Mouse (Mus musculus): ENCODE results near the gene Ube2i. TPM values are rescaled to one million over a fixed set of nuclear protein-coding genes. Genes with fewer than 3 reads are reported as not detected.

Gene Ube2i
- 275 and 315 TPM in 2 replicates for polyA plus RNA-seq (2015; fragmentation: Nextera tagmentation; extraction: Ambion mirVana)

DNA sequence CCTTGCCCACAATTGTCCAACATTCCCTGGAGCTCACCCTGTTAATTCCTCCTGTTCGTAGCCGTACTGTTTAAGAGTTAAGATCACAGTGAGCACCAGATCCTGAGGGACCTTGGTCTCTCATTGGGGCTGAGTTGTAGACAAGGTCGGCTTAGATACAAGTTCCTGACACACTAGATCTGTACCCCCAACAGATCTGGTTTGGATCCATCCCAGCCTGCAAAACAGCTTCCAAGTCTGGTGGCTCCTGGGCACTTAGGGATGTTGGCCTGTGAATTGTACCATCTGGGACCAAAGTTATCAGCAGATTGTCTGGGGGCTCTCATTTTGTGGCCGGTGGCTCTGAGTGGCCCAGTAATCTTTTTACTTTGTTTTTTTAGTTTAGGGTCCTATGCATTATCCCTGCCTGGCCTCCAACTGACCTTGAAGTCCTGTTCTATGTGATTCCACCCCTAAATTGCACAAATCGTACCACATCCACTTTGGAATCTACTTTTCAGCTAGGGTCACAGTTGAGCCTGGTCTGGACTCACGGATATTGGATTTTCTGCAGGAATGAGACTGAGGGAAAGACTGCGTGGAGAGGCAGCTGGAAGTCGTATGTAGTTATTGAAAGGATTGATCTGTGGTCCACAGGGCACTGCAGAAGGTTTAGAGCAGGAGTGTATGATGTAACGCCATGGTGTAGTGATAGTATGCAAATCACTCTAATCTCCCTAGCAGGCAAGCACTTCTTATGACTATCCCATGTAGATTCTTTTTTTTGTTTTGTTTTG, at the start of gene Ube2i:
Gene Ube2i (minus strand): TSS at position 52 of the 776 bp plus-strand sequence.

DNA sequence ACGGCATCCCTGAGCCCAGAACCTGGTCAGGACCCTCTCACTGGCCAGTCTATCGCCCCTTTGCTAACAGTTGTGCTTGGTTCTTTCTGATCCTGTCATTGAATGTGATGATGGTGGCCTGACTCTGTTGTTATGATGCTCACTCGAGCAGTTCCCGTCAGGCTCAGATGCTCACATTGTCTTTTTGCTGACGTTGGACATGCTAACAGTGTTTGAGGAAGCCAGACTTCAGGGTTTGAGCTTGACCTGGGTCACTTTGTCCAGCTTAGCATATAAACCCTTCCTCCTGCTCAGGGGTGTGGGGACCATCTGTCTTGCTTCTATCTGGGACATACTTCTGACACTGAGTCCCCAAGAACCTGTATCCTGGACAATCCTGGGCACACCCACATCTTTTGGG, 43.9 kb upstream of the Ube2i start, which contains the start of gene Prss29:
Gene Prss29 (plus strand): TSS at position 301 of the 400 bp plus-strand sequence.

GRCm38 (mm10) chr17:25308346-25308745, 33.9 kb upstream of the Ube2i start, which contains the start of gene Prss28:
TSS of gene Prss28 (plus strand) at chr17:25308646.

DNA sequence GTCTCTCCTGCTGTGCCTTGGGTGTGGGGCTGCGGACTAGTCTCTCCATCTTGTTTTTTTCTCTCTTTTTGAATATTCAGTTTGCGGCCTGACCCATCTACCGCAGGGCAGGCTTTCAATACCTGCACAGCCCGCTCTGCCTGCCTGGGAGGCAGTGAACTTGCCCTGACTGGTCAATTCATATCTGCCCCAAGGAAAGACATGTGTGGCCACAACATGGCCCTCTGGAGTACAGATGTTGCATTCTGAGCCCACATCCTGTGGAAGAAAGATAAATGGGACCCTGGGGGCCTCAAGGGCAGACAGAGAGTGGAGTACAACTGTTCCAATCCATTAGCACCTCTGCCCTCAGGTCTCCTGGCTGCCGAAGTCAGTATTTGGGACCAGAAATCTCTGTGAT, 23.7 kb upstream of the Ube2i start, which contains the start of gene Prss34:
Gene Prss34 (plus strand): TSS at position 301 of the 400 bp plus-strand sequence.

DNA sequence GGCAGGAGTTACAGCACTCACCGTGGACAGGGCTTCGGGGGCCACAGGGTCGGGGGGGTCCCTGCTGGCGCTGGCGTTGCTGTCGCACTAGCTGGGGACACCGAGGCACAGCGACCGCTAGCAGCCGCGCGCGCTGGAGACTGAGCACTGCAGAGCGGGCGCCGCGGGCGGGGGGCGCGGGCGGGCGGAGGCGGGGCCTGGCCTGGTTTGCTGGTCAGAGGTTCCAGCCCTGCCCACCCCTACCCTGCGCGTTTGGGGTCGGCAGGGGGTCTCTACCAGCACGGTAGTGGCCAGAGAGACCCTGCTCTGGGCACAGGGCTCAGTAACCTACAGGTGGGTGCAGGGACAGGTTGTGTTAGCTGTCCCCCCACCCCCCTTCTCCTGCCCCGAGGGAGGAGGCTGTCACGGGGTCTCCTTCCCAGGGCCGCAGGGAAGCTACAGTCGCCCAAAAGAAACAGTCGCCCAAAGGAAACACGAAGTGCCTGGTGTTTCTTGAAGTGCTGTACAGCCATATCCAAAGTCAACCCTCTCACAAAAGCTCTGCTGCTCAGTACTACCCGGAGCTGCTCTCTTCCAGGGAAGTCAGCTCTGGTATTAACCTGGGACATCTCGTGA, 18.2 kb downstream of the Ube2i start, which contains the start of gene Baiap3:
Gene Baiap3 (minus strand): TSS at position 225 of the 615 bp plus-strand sequence.

DNA sequence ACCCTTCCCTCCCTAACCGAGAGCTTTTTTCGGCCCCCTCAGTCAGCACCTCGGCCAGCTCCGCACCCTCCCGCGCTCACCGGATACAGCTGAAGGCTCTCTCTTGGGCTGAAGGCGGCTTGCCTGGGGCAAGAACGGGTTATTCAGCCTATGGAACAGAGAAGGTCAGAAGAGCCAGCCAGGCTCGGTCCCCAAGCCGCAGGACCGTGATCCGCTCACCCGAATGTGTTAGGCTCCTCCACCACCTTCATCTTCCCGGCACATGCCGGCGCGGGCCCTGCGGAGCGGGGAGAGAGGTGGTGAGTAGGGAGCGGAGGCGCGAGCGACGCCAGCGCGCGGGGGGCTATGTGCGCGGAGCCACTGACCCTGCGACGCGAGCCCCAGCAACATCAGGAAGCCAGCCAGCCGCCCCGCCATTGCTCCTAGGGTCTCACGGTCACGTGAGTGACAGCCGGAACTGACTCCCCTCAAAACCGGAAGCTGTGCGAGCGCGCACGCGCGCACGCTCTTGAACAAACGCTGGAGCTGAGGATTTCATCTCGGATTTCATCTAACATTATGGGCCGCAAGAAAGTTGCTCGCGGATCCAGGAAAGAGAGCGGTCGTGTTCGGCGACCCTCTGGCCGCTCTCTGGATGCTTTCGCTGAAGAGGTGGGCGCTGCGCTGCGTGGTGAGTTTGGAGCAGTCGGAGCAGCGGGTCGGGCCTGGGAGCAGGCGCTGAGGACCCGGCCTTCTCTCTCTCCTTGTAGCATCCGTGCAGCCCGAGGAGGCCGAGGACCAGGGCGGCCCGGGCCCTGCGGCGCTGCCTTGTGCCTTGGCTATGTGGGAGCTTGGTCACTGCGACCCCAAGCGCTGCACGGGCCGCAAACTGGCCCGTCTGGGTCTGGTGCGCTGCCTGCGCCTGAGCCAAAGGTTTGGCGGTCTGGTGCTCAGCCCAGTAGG, 34.5 kb downstream of the Ube2i start, which contains the start of the genes Gnptg and Tsr3:
Gene Gnptg (minus strand): TSS at position 430 of the 942 bp plus-strand sequence.
Gene Tsr3 (plus strand): TSS at position 476 of the 942 bp plus-strand sequence.

Small RNAs within 50 kb of the gene (microRNA-seq; reads per million reads assigned to microRNA genes)
- not detected for gene Mir3547

Other genes with a start within 250 kb of the Ube2i start
- gene Tmem204, start 191.0 kb downstream of the Ube2i start, polyA plus RNA-seq (2015; fragmentation: Nextera tagmentation; extraction: Ambion mirVana): 21.2 and 24.3 TPM in 2 replicates
- gene Telo2, start 158.7 kb downstream of the Ube2i start, polyA plus RNA-seq (2015; fragmentation: Nextera tagmentation; extraction: Ambion mirVana): 17.5 and 20.7 TPM in 2 replicates
- gene Ptx4, start 153.9 kb downstream of the Ube2i start, polyA plus RNA-seq (2015; fragmentation: Nextera tagmentation; extraction: Ambion mirVana): not detected in 2 replicates
- gene Clcn7, start 141.2 kb downstream of the Ube2i start, polyA plus RNA-seq (2015; fragmentation: Nextera tagmentation; extraction: Ambion mirVana): 15.0 and 15.7 TPM in 2 replicates
- gene Ccdc154, start 112.2 kb downstream of the Ube2i start, polyA plus RNA-seq (2015; fragmentation: Nextera tagmentation; extraction: Ambion mirVana): 0.16 TPM in 1 of 2 replicates, not detected in the other
- gene Gm38655, start 99.2 kb downstream of the Ube2i start, polyA plus RNA-seq (2015; fragmentation: Nextera tagmentation; extraction: Ambion mirVana): not detected in 2 replicates
- gene BC003965, start 90.1 kb downstream of the Ube2i start, polyA plus RNA-seq (2015; fragmentation: Nextera tagmentation; extraction: Ambion mirVana): 20.4 and 21.7 TPM in 2 replicates
- 3.7 and 3.9 TPM in 2 replicates for gene Unkl, start 86.2 kb downstream of the Ube2i start, polyA plus RNA-seq (2015; fragmentation: Nextera tagmentation; extraction: Ambion mirVana)
- 24.6 and 31.8 TPM in 2 replicates for gene Gnptg, start 34.5 kb downstream of the Ube2i start, polyA plus RNA-seq (2015; fragmentation: Nextera tagmentation; extraction: Ambion mirVana)
- gene Tsr3, start 34.5 kb downstream of the Ube2i start, polyA plus RNA-seq (2015; fragmentation: Nextera tagmentation; extraction: Ambion mirVana): 34.5 and 36.9 TPM in 2 replicates
- 1.2 and 2.0 TPM in 2 replicates for gene Baiap3, start 18.3 kb downstream of the Ube2i start, polyA plus RNA-seq (2015; fragmentation: Nextera tagmentation; extraction: Ambion mirVana)
- 0.82 and 1.6 TPM in 2 replicates for gene Prss34, start 23.8 kb upstream of the Ube2i start, polyA plus RNA-seq (2015; fragmentation: Nextera tagmentation; extraction: Ambion mirVana)
- gene Prss28, start 34.0 kb upstream of the Ube2i start, polyA plus RNA-seq (2015; fragmentation: Nextera tagmentation; extraction: Ambion mirVana): not detected in 2 replicates
- not detected in 2 replicates for gene Prss29, start 44.0 kb upstream of the Ube2i start, polyA plus RNA-seq (2015; fragmentation: Nextera tagmentation; extraction: Ambion mirVana)
- gene Tpsab1, start 70.9 kb upstream of the Ube2i start, polyA plus RNA-seq (2015; fragmentation: Nextera tagmentation; extraction: Ambion mirVana): 2.4 and 10.9 TPM in 2 replicates
- gene Tpsb2, start 91.7 kb upstream of the Ube2i start, polyA plus RNA-seq (2015; fragmentation: Nextera tagmentation; extraction: Ambion mirVana): 43.4 and 152 TPM in 2 replicates
- 0.82 and 1.7 TPM in 2 replicates for gene Tpsg1, start 94.7 kb upstream of the Ube2i start, polyA plus RNA-seq (2015; fragmentation: Nextera tagmentation; extraction: Ambion mirVana)
- 5.6 and 7.4 TPM in 2 replicates for gene Cacna1h, start 159.2 kb upstream of the Ube2i start, polyA plus RNA-seq (2015; fragmentation: Nextera tagmentation; extraction: Ambion mirVana)
- gene Tekt4, start 180.0 kb upstream of the Ube2i start, polyA plus RNA-seq (2015; fragmentation: Nextera tagmentation; extraction: Ambion mirVana): not detected in 2 replicates
- gene Sstr5, start 222.7 kb upstream of the Ube2i start, polyA plus RNA-seq (2015; fragmentation: Nextera tagmentation; extraction: Ambion mirVana): not detected in 2 replicates